Mouse (Mus musculus) adrenal gland (tissue): ENCODE measurements around the gene Sdc4.

Source experiments
- intact Hi-C: fragments of 180-260 bp; cut with DNase I; formaldehyde crosslinking; loops from one replicate; pipeline ENCODE4 v1.15.1; 2025
- long read RNA-seq, 2 experiments: library from polyadenylated mRNA; unstranded; transcript quantifications; one replicate each; pipeline ENCODE4 v2.0.0; 2020; ENCODE audit warnings: borderline replicate concordance in 1 of 2; ENCODE audit not compliant: insufficient replicate concordance in 1 of 2

Gene Sdc4
- long read RNA-seq, experiment 1, partial matches to known transcripts, result 0 of 71 reads
- long read RNA-seq, experiment 1, other reads (novel, unspliced or antisense), result 67 of 71 reads
- long read RNA-seq, experiment 2, partial matches to known transcripts, result 0 of 18 reads
- long read RNA-seq, experiment 2, other reads (novel, unspliced or antisense), result 14 of 18 reads

- intact Hi-C loops, result no loop called here
Observed at GRCm38 (mm10) chr2:164443460-164444000, at the start of gene Sdc4. Sdc4 (minus strand) TSS chr2:164443887.

GRCm38 (mm10) chr2:164487812-164488211 is 44.1 kb upstream of the Sdc4 start:
- intact Hi-C loops, result no loop called here

GRCm38 (mm10) chr2:164487115-164487527 is 43.4 kb upstream of the Sdc4 start:
- intact Hi-C loops, result no loop called here

GRCm38 (mm10) chr2:164486258-164487114 is 42.8 kb upstream of the Sdc4 start:
- intact Hi-C loops, result no loop called here

GRCm38 (mm10) chr2:164485681-164486257 is 42.1 kb upstream of the Sdc4 start, which contains the start of gene Dbndd2:
Dbndd2 (plus strand) TSS chr2:164486106.
- intact Hi-C loops, result no loop called here

- intact Hi-C loops, result loop anchor here (5.0 kb wide), 1 partner anchor 44 kb away; no protein-coding TSS in a partner anchor
Observed at GRCm38 (mm10) chr2:164473624-164474023, 29.9 kb upstream of the Sdc4 start, which contains the start of gene Trp53tg5. Trp53tg5 (minus strand) TSS chr2:164473724.

- intact Hi-C loops, result loop anchor here (5.0 kb wide), 1 partner anchor 47 kb away; no protein-coding TSS in a partner anchor
Observed at GRCm38 (mm10) chr2:164470254-164470653, 26.6 kb upstream of the Sdc4 start.

GRCm38 (mm10) chr2:164466787-164467186 is 23.1 kb upstream of the Sdc4 start:
- intact Hi-C loops, result no loop called here

- intact Hi-C loops, result no loop called here
Observed at GRCm38 (mm10) chr2:164465161-164465560, 21.5 kb upstream of the Sdc4 start.

- intact Hi-C loops, result no loop called here
Observed at GRCm38 (mm10) chr2:164460745-164461551, 17.3 kb upstream of the Sdc4 start, which contains the start of gene Gm20458. Gm20458 (plus strand) TSS chr2:164460967.

GRCm38 (mm10) chr2:164458535-164458934 is 14.8 kb upstream of the Sdc4 start:
- intact Hi-C loops, result loop anchor here (5.0 kb wide), 1 partner anchor 41 kb away; no protein-coding TSS in a partner anchor

GRCm38 (mm10) chr2:164457942-164458341 is 14.3 kb upstream of the Sdc4 start:
- intact Hi-C loops, result loop anchor here (5.0 kb wide), 1 partner anchor 41 kb away; no protein-coding TSS in a partner anchor

- intact Hi-C loops, result loop anchor here (5.0 kb wide), 1 partner anchor 40 kb away; no protein-coding TSS in a partner anchor
Observed at GRCm38 (mm10) chr2:164456864-164457300, 13.2 kb upstream of the Sdc4 start, which contains the start of gene Sys1. Sys1 (plus strand) TSS chr2:164456964.

GRCm38 (mm10) chr2:164456413-164456812 is 12.7 kb upstream of the Sdc4 start:
- intact Hi-C loops, result loop anchor here (5.0 kb wide), 1 partner anchor 39 kb away; no protein-coding TSS in a partner anchor

GRCm38 (mm10) chr2:164455421-164456190 is 11.9 kb upstream of the Sdc4 start:
- intact Hi-C loops, result loop anchor here (5.0 kb wide), 1 partner anchor 38 kb away; no protein-coding TSS in a partner anchor

- intact Hi-C loops, result loop anchor here (5.0 kb wide), 1 partner anchor 38 kb away; no protein-coding TSS in a partner anchor
Observed at GRCm38 (mm10) chr2:164454846-164455245, 11.2 kb upstream of the Sdc4 start.

- intact Hi-C loops, result no loop called here
Observed at GRCm38 (mm10) chr2:164453887-164454500, 10.3 kb upstream of the Sdc4 start.

- intact Hi-C loops, result no loop called here
Observed at GRCm38 (mm10) chr2:164453047-164453757, 9.5 kb upstream of the Sdc4 start.
